Mouse (Mus musculus) heart, postnatal 14 days (tissue): ENCODE results near the gene Tmem239. TPM values are rescaled to one million over a fixed set of nuclear protein-coding genes. Genes with fewer than 3 reads are reported as not detected.

Experiments
- DNase-seq, 2 experiments: peaks; one replicate each; pipeline ENCODE4 v3.0.0; 2021 to 2022
- intact Hi-C: fragments of 180-260 bp; cut with DNase I; formaldehyde crosslinking; loops from one replicate; pipeline ENCODE4 v1.15.1; 2025
- total RNA-seq, 2 experiments: library from RNA; stranded (reverse); gene quantifications; 2 replicates each; pipeline ENCODE4 v1.2.3; 2021

The Tmem239 gene
- total RNA-seq, 2 experiments from 2014 or later, result not detected

GRCm38 (mm10) chr2:130408194-130408593 is 1.9 kb downstream of the Tmem239 start:
- no peak for DNase-seq
- intact Hi-C loops, result no loop called here

GRCm38 (mm10) chr2:130411558-130412495 is 5.5 kb downstream of the Tmem239 start:
- intact Hi-C loops, result loop anchor here (1.0 kb wide), 1 partner anchor 121 kb away; no protein-coding TSS in a partner anchor
- peak; percentile 89 to 92 for DNase-seq

GRCm38 (mm10) chr2:130412775-130413174 is 6.5 kb downstream of the Tmem239 start:
- intact Hi-C loops, result no loop called here

GRCm38 (mm10) chr2:130414094-130414856 is 8.0 kb downstream of the Tmem239 start:
- intact Hi-C loops, result no loop called here
- no peak for DNase-seq

More at GRCm38 (mm10) chr2:130412775-130413174, 6.5 kb downstream of the Tmem239 start:
- no peak for DNase-seq

GRCm38 (mm10) chr2:130421781-130422620 is 15.7 kb downstream of the Tmem239 start:
- intact Hi-C loops, result no loop called here
- no peak for DNase-seq

GRCm38 (mm10) chr2:130423397-130424125 is 17.3 kb downstream of the Tmem239 start:
- peak; percentile 82 to 83 for DNase-seq
- intact Hi-C loops, result no loop called here

GRCm38 (mm10) chr2:130424126-130424853 is 18.0 kb downstream of the Tmem239 start, which contains the start of the genes Vps16 and Pced1a:
TSS of gene Vps16 (plus strand) at chr2:130424339.
TSS of gene Pced1a (minus strand) at chr2:130424701.
- peak; percentile 92 to 96 for DNase-seq
- intact Hi-C loops, result no loop called here

- DNase-seq, result no peak
- intact Hi-C loops, result no loop called here
Observed at GRCm38 (mm10) chr2:130425112-130425511, 18.8 kb downstream of the Tmem239 start.

- intact Hi-C loops, result loop anchor here (5.0 kb wide), 1 partner anchor 92 kb away; no protein-coding TSS in a partner anchor
- DNase-seq, result no peak
Observed at GRCm38 (mm10) chr2:130429851-130430250, 23.6 kb downstream of the Tmem239 start.

- intact Hi-C loops, result loop anchor here (5.0 kb wide), 1 partner anchor 92 kb away; no protein-coding TSS in a partner anchor
Observed at GRCm38 (mm10) chr2:130430484-130430883, 24.2 kb downstream of the Tmem239 start.

GRCm38 (mm10) chr2:130432157-130432556 is 25.9 kb downstream of the Tmem239 start:
- intact Hi-C loops, result loop anchor here (5.0 kb wide), 1 partner anchor 90 kb away; no protein-coding TSS in a partner anchor
- DNase-seq, result no peak

More at GRCm38 (mm10) chr2:130430484-130430883, 24.2 kb downstream of the Tmem239 start:
- DNase-seq, result no peak

- intact Hi-C loops, result loop anchor here (5.0 kb wide), 1 partner anchor 89 kb away; no protein-coding TSS in a partner anchor
- peak in 1 of 2 experiments; percentile 64 for DNase-seq
Observed at GRCm38 (mm10) chr2:130433152-130433551, 26.9 kb downstream of the Tmem239 start.

GRCm38 (mm10) chr2:130436769-130437168 is 30.5 kb downstream of the Tmem239 start:
- intact Hi-C loops, result no loop called here
- no peak for DNase-seq

GRCm38 (mm10) chr2:130438861-130439260 is 32.6 kb downstream of the Tmem239 start:
- intact Hi-C loops, result no loop called here
- DNase-seq, result peak in 1 of 2 experiments; percentile 15

- intact Hi-C loops, result no loop called here
Observed at GRCm38 (mm10) chr2:130439840-130440480, 33.7 kb downstream of the Tmem239 start.

GRCm38 (mm10) chr2:130442162-130442561 is 35.9 kb downstream of the Tmem239 start:
- DNase-seq, result no peak
- intact Hi-C loops, result no loop called here

More at GRCm38 (mm10) chr2:130439840-130440480, 33.7 kb downstream of the Tmem239 start:
- no peak for DNase-seq

GRCm38 (mm10) chr2:130448449-130448848 is 42.2 kb downstream of the Tmem239 start:
- DNase-seq, result no peak
- intact Hi-C loops, result no loop called here
